Mouse (Mus musculus) telencephalon, adult 2 months (tissue): ENCODE results near the gene Ddx21.

Source experiments
- DNase-seq: peaks from one replicate; pipeline ENCODE4 v3.0.0-alpha.2; 2011; ENCODE audit warnings: low read depth, low spot score

Ddx21 gene

DNA sequence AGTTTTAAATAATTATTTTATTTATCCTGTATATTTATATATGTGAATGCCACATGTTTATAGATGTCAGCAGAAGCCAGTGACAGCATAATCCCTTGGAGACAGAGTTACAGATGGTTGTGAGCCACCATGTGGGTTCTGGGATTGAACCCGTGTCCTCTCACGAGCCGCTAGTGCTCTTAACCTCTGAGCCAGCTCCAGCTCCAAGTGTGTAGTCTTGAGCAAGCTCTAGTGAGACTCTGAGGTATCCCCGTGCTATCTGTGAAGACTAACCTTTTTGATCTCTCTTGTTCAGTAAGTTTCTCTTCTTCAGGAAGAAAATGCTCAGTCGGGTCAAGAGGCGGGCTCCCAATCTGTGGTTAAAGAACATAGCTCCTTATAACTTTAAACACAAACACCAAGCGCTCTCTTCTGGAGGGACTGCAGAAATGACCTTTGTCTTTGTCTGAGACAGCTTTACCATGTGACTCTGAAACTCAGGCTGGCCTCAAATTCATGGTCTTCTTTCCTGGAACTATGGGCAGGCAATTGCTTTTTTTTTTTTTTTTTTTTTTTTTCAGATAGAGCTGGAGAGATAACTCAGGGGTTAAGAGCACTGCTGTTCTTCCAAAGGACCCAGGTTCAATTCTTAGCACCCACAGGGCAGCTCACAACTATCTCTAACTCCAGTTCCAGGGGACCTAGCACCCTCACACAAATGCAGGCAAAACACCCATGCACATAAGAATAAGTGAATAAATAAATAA lies 31.8 kb downstream of the Ddx21 start:
- no peak for DNase-seq

DNA sequence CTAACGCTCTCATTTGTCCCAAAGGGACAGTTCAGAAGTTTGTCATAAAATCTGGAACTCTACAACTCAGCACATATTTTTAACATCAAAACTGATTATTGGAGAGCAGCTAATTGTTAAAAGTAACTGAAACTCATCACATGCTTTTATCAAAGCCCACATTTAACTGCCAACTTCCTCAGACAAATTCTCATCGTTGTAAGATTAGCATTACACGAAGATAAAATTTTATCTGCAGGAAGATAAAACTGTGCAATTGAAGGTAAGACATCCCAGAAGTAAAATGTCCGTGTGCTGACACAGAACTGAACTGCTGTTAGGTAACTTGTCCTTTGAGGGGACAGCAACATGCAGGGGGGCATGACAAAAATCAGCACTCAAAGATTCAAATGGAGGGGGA lies 33.2 kb downstream of the Ddx21 start:
- DNase-seq, result no peak

DNA sequence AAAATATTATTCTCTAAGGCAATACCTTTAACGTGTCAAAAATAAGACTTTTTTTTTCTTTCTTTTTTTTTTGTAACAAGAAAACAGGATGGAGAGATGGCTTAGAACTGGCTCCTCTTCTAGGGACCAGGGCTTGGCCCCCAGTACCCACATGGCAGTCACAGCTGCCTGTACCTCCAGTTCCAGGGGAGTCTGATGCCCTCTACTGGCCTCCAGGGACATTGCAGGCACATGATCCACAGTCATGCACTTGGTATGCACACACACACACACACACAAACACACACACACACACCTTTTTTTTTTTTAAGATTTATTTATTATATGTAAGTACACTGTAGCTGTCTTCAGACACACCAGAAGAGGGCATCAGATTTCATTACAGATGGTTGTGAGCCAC lies 44.3 kb downstream of the Ddx21 start:
- no peak for DNase-seq

DNA sequence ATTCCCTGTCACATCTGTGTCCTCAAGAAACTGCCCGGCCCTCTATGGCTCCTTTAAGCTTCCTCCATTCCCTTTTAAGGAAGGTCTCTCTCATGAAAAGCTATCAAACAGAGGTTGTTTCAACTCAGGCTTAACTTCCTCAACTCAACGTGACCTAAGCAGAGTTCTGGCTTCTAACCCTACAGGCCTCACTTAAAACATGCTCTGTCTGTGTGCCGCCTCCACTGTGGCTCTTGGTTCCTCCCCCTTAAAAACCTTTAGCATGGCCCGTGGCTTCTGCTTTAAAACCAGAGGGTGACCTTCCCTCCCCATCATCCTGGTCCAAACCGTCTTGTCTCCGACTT lies 45.6 kb downstream of the Ddx21 start:
- no peak for DNase-seq

DNA sequence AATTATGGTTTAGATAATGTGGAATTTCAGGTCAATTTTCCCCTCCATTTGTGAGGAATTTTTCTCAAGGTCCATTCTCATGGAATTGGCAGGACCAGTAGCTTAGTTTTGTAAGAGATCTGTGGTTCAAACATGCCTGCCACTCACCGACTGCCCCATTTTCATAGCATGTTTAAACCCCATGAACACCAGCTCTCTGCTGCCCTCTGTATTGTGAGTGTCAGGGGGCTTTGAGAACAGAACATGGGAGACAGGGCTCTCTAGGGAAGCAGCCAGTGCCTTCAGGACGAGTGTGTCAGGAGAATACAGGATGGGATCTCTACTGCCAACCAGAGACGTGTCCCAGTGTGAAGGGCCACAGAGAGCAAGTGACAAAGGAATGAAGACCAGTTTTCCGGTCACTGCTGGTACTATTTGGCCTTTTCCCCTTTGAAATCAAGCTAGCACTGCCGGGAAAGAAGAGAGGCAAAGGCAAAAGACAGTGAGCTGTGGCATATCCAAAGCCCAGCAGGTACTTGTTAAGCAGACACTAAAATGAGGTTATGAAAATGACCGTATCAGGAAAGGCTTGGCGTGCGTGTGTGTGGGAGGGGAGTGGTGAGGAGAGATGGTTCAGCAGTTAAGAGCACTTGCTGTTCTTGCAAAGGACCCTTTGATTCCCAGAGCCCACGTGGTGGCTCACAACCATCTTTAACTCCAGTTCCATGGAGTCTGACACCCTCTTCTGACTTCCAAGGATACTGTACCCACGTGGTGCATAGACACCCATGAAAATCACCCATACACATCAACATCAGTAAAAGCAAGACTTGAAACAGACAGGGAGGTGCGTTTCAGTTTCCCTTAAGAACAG lies 46.1 kb downstream of the Ddx21 start:
- DNase-seq, result no peak

GRCm38 (mm10) chr10:62553611-62554091 lies 48.4 kb downstream of the Ddx21 start:
- no peak for DNase-seq

GRCm38 (mm10) chr10:62550787-62551300 lies 51.2 kb downstream of the Ddx21 start:
- DNase-seq, result peak; percentile 27

GRCm38 (mm10) chr10:62549523-62550166 lies 52.4 kb downstream of the Ddx21 start:
- peak; percentile 15 for DNase-seq

DNA sequence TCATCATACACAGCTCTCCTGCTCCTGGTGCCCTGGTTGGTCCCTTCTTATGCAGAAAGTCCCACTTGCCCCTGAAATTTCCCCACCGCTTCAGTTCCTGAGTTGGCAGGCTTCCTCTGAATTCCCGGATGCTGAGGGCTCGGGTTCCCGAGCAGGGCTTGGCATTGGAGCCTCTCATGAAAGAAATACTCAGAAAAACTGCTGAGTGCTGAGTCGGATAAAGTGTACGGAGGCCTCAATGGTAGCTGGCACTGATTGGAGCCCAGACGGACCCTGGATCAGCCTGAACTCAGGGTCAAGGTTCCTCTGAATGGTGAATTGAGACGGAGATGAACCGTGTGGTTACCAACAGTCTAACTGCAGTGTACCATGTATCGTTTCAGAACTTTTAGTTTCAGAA lies 55.6 kb downstream of the Ddx21 start:
- no peak for DNase-seq

DNA sequence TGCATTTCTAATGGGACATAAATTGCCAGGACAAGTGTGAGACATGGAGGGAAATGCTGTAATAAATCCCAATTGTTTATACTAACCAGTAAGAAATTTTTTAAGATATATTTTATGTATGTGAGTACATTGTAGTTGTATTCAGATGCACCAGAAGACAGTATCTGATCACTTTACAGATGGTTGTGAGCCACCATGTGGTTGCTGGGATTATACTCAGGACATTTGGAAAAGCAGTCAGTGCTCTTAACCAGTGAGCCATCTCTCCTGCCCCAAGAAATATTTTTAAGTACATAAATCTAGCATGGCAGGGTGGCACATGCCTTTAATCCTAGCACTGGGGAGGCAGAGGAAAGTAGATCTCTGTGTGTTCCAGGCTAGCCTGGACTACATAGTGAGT lies 56.3 kb downstream of the Ddx21 start:
- DNase-seq, result no peak

GRCm38 (mm10) chr10:62544316-62544715 lies 57.8 kb downstream of the Ddx21 start:
- DNase-seq, result no peak

- peak; percentile 15 for DNase-seq
These were observed 58.7 kb downstream of the Ddx21 start for GRCm38 (mm10) chr10:62543399-62543808.

GRCm38 (mm10) chr10:62542928-62543327 lies 59.2 kb downstream of the Ddx21 start:
- no peak for DNase-seq

GRCm38 (mm10) chr10:62542507-62542906 lies 59.6 kb downstream of the Ddx21 start:
- no peak for DNase-seq

GRCm38 (mm10) chr10:62541499-62541898 lies 60.6 kb downstream of the Ddx21 start:
- no peak for DNase-seq

GRCm38 (mm10) chr10:62540800-62541199 lies 61.3 kb downstream of the Ddx21 start:
- DNase-seq, result no peak

- DNase-seq, result no peak
These were observed 67.6 kb downstream of the Ddx21 start for GRCm38 (mm10) chr10:62534509-62534908.

GRCm38 (mm10) chr10:62532832-62533231 lies 69.2 kb downstream of the Ddx21 start:
- no peak for DNase-seq
